18 mouse cellular contexts compared by ENCODE assay signal in the genomic region with DNA sequence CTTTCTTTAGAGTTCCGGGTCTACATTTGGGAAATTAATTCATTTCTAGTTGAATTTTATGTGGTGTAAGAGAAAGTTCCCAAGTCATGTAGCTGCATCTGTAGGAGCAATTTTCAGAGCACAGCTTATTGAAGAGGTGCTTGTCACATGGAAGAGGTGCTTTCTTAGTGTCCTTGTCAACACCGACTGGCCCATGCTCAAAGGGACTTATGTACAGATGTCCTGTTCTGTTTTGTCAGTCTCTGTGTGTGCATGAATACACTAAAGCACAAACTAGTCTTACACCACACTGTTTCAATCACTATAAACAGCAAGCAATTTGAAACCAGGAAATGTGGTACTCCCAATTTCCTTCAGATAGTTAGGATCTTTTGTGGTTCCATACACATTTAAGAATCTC. TPM values are rescaled to one million over a fixed set of nuclear protein-coding genes. Genes with fewer than 3 reads are reported as not detected.
"Had no signal": no experiment of that assay in that cellular context is flagged by ENCODE, and none has a peak within 500 bp of the region (broad histone marks: within the 10 kb centered on the region; RNA-seq: fewer than 3 reads in every experiment).

No protein-coding gene starts in this region.

- DNase-seq: retina, postnatal 1 day; right cerebral cortex, adult 18-20 months; right cerebral cortex, postnatal 14 days; right cerebral cortex, postnatal 25 days; right cerebral cortex, postnatal 4 days; spleen, adult 18-20 months; thymus, adult 18-20 months; thymus, adult 2 months; thymus, postnatal 14 days; thymus, postnatal 25 days; thymus, postnatal 36 days; thymus, postnatal 4 days had no signal

- H3K9me3 ChIP-seq: neural tube, embryonic 12.5 days; neural tube, embryonic 13.5 days; neural tube, embryonic 15.5 days; stomach, embryonic 15.5 days had no signal

- H3K27ac ChIP-seq: neural tube, embryonic 12.5 days; neural tube, embryonic 13.5 days; neural tube, embryonic 15.5 days; stomach, embryonic 15.5 days; stomach, postnatal 0 days had no signal

- H3K4me1 ChIP-seq: neural tube, embryonic 12.5 days; neural tube, embryonic 13.5 days; neural tube, embryonic 15.5 days; stomach, embryonic 15.5 days had no signal

- H3K9ac ChIP-seq: neural tube, embryonic 12.5 days; neural tube, embryonic 13.5 days; neural tube, embryonic 15.5 days; stomach, embryonic 15.5 days had no signal

- H3K36me3 ChIP-seq: neural tube, embryonic 12.5 days; neural tube, embryonic 13.5 days; neural tube, embryonic 15.5 days; stomach, embryonic 15.5 days had no signal

- H3K4me3 ChIP-seq: neural tube, embryonic 12.5 days; neural tube, embryonic 13.5 days; neural tube, embryonic 15.5 days; stomach, embryonic 15.5 days had no signal

- H3K27me3 ChIP-seq: neural tube, embryonic 12.5 days; neural tube, embryonic 13.5 days; neural tube, embryonic 15.5 days; stomach, embryonic 15.5 days had no signal

- H3K4me2 ChIP-seq: neural tube, embryonic 12.5 days; neural tube, embryonic 13.5 days; neural tube, embryonic 15.5 days; stomach, embryonic 15.5 days had no signal

RNA-seq across cellular contexts. Expression of a gene that starts 13.3 kb away (rescaled TPM):
- total RNA-seq: neutrophil, adult 5-6 weeks had no signal
